Mouse (Mus musculus) midbrain, embryonic 12.5 days (tissue): ENCODE results near the gene Rftn1. TPM values are rescaled to one million over a fixed set of nuclear protein-coding genes. Genes with fewer than 3 reads are reported as not detected.

Source experiments
- ATAC-seq: fragments of 200-750 bp; cut with Nextera tagmentation; 2 replicates; pipeline ENCODE4 v1.8.0; 2017; ENCODE audit warnings: low read depth, moderate TSS enrichment, moderate library complexity; ENCODE audit not compliant: low FRiP score
- H3K27ac ChIP-seq: fragments of 300-500 bp; sonication (generic); replicated peaks from 2 replicates; pipeline ENCODE4 v1.5.1; 2016; ENCODE audit warnings: mild to moderate bottlenecking
- H3K27me3 ChIP-seq: fragments of 300-500 bp; sonication (generic); 2 replicates; pipeline ENCODE4 v1.6.1; 2016; ENCODE audit warnings: mild to moderate bottlenecking
- H3K36me3 ChIP-seq: fragments of 300-500 bp; sonication (generic); 2 replicates; pipeline ENCODE4 v1.6.1; 2016
- H3K4me1 ChIP-seq: fragments of 300-500 bp; sonication (generic); 2 replicates; pipeline ENCODE4 v1.6.1; 2016
- H3K4me2 ChIP-seq: fragments of 300-500 bp; sonication (generic); replicated peaks from 2 replicates; pipeline ENCODE4 v1.6.1; 2016; ENCODE audit warnings: mild to moderate bottlenecking, moderate library complexity
- H3K4me3 ChIP-seq: fragments of 300-500 bp; sonication (generic); 2 replicates; pipeline ENCODE4 v1.5.1; 2016; ENCODE audit warnings: mild to moderate bottlenecking
- H3K9ac ChIP-seq: fragments of 300-500 bp; sonication (generic); replicated peaks from 2 replicates; pipeline ENCODE4 v1.6.1; 2016; ENCODE audit warnings: mild to moderate bottlenecking, moderate library complexity
- H3K9me3 ChIP-seq: fragments of 300-500 bp; sonication (generic); 2 replicates; pipeline ENCODE4 v1.6.1; 2016; ENCODE audit warnings: mild to moderate bottlenecking
- WGBS: fragments of 180-500 bp; shearing (Covaris S2); methylation state at CpG from one replicate; pipeline ENCODE4 v1.1.7; 2016; 5-methylcytosine and 5-hydroxymethylcytosine counted together
- polyA plus RNA-seq: library from polyadenylated mRNA; unstranded; fragments of >200 nt; fragmentation: Nextera tagmentation; extraction: Ambion mirVana; gene quantifications from 2 replicates; pipeline ENCODE4 v1.2.1, GENCODE M21; 2016

Gene Rftn1
- polyA plus RNA-seq, 1 experiment from 2014 or later, result 4.5 TPM

- H3K9ac ChIP-seq, result no peak overlapping the region
- no peak overlapping the region for H3K4me2 ChIP-seq
- no peaks in the 10 kb centered on the region for H3K36me3 ChIP-seq
- no peaks in the 10 kb centered on the region for H3K4me1 ChIP-seq
- H3K27ac ChIP-seq, result no peak overlapping the region
- no peak for ATAC-seq
- 89% methylated on average over 3 of the region's 3 CpGs for WGBS
- no peak overlapping the region for H3K4me3 ChIP-seq
- H3K27me3 ChIP-seq, result no peaks in the 10 kb centered on the region
- 0 out of 2 replicates have a peak, but pooled peaks cover 5% of the 10 kb centered on the region for H3K9me3 ChIP-seq
Observed at GRCm38 (mm10) chr17:49977424-49977790, 213.1 kb downstream of the Rftn1 start.

- Histone ChIP-seq H3K9ac (no peak overlapping the region), H3K4me3 (no peak overlapping the region), H3K27ac (no peak overlapping the region), H3K27me3 (no peaks in the 10 kb centered on the region), H3K9me3 (0 out of 2 replicates have a peak, but pooled peaks cover 5% of the 10 kb centered on the region), H3K36me3 (no peaks in the 10 kb centered on the region), H3K4me2 (no peak overlapping the region), H3K4me1 (no peaks in the 10 kb centered on the region)
- ATAC-seq, result no peak
- 74% methylated on average over 4 of the region's 4 CpGs for WGBS
Observed at GRCm38 (mm10) chr17:49976678-49977423, 213.6 kb downstream of the Rftn1 start.

- 77% methylated on average over 7 of the region's 7 CpGs for WGBS
- H3K9ac ChIP-seq, result no peak overlapping the region
- H3K27me3 ChIP-seq, result no peaks in the 10 kb centered on the region
- no peaks in the 10 kb centered on the region for H3K4me1 ChIP-seq
- no peak for ATAC-seq
- no peak overlapping the region for H3K4me2 ChIP-seq
- H3K9me3 ChIP-seq, result 0 out of 2 replicates have a peak, but pooled peaks cover 5% of the 10 kb centered on the region
- H3K36me3 ChIP-seq, result no peaks in the 10 kb centered on the region
- H3K4me3 ChIP-seq, result no peak overlapping the region
- H3K27ac ChIP-seq, result no peak overlapping the region
Observed at GRCm38 (mm10) chr17:49975481-49975880, 215.0 kb downstream of the Rftn1 start.

GRCm38 (mm10) chr17:49974996-49975395, 215.5 kb downstream of the Rftn1 start:
- 85% methylated on average over 6 of the region's 6 CpGs for WGBS
- no peak for ATAC-seq
- no peak overlapping the region for H3K27ac ChIP-seq

GRCm38 (mm10) chr17:49972164-49972563, 218.3 kb downstream of the Rftn1 start:
- no peak overlapping the region for H3K27ac ChIP-seq
- no peaks in the 10 kb centered on the region for H3K9me3 ChIP-seq
- no peaks in the 10 kb centered on the region for H3K36me3 ChIP-seq
- H3K9ac ChIP-seq, result no peak overlapping the region
- no peaks in the 10 kb centered on the region for H3K4me1 ChIP-seq
- whole genome bisulfite sequencing, result 93% methylated on average over 1 of the region's 1 CpGs
- no peak for ATAC-seq
- H3K27me3 ChIP-seq, result no peaks in the 10 kb centered on the region; the same call in 1 of the 2 replicates
- no peak overlapping the region for H3K4me2 ChIP-seq
- no peak overlapping the region for H3K4me3 ChIP-seq

More at GRCm38 (mm10) chr17:49974996-49975395, 215.5 kb downstream of the Rftn1 start:
- Histone ChIP-seq H3K4me3 (no peak overlapping the region), H3K4me1 (no peaks in the 10 kb centered on the region), H3K36me3 (no peaks in the 10 kb centered on the region), H3K9me3 (0 out of 2 replicates have a peak, but pooled peaks cover under 1% of the 10 kb centered on the region), H3K27me3 (no peaks in the 10 kb centered on the region), H3K4me2 (no peak overlapping the region), H3K9ac (no peak overlapping the region)

GRCm38 (mm10) chr17:49971057-49971456, 219.4 kb downstream of the Rftn1 start:
- no peak for ATAC-seq
- no peaks in the 10 kb centered on the region for H3K9me3 ChIP-seq
- no peak overlapping the region for H3K4me3 ChIP-seq
- no peak overlapping the region for H3K27ac ChIP-seq
- no peaks in the 10 kb centered on the region for H3K36me3 ChIP-seq
- no peak overlapping the region for H3K9ac ChIP-seq
- H3K4me2 ChIP-seq, result no peak overlapping the region
- H3K4me1 ChIP-seq, result no peaks in the 10 kb centered on the region
- no peaks in the 10 kb centered on the region; the same call in 1 of the 2 replicates for H3K27me3 ChIP-seq

GRCm38 (mm10) chr17:49968467-49969207, 221.8 kb downstream of the Rftn1 start:
- Histone ChIP-seq H3K27ac (no peak overlapping the region), H3K4me3 (no peak overlapping the region), H3K9ac (no peak overlapping the region), H3K4me2 (no peak overlapping the region), H3K36me3 (no peaks in the 10 kb centered on the region), H3K4me1 (no peaks in the 10 kb centered on the region), H3K27me3 (peaks cover 2% of the 10 kb centered on the region; the same call in 1 of the 2 replicates), H3K9me3 (no peaks in the 10 kb centered on the region)
- 66% methylated on average over 9 of the region's 9 CpGs for WGBS
- peak; percentile 75; the same call in 1 of the 2 replicates for ATAC-seq

- H3K27ac ChIP-seq, result no peak overlapping the region
- H3K27me3 ChIP-seq, result peaks cover 2% of the 10 kb centered on the region; the same call in 1 of the 2 replicates
- no peak overlapping the region for H3K4me3 ChIP-seq
- H3K36me3 ChIP-seq, result no peaks in the 10 kb centered on the region
- WGBS, result 77% methylated on average over 17 of the region's 17 CpGs
- no peak for ATAC-seq
- no peak overlapping the region for H3K9ac ChIP-seq
- H3K9me3 ChIP-seq, result no peaks in the 10 kb centered on the region
- no peaks in the 10 kb centered on the region for H3K4me1 ChIP-seq
- no peak overlapping the region for H3K4me2 ChIP-seq
Observed at GRCm38 (mm10) chr17:49965846-49966762, 224.4 kb downstream of the Rftn1 start.

- Histone ChIP-seq H3K4me1 (no peaks in the 10 kb centered on the region), H3K36me3 (no peaks in the 10 kb centered on the region), H3K27ac (no peak overlapping the region), H3K4me2 (no peak overlapping the region), H3K4me3 (no peak overlapping the region), H3K9me3 (no peaks in the 10 kb centered on the region), H3K27me3 (peaks cover 2% of the 10 kb centered on the region; the same call in 1 of the 2 replicates), H3K9ac (no peak overlapping the region)
- WGBS, result 68% methylated on average over 7 of the region's 7 CpGs
- ATAC-seq, result no peak
Observed at GRCm38 (mm10) chr17:49965035-49965434, 225.4 kb downstream of the Rftn1 start.

GRCm38 (mm10) chr17:49964471-49964870, 226.0 kb downstream of the Rftn1 start:
- H3K36me3 ChIP-seq, result no peaks in the 10 kb centered on the region
- no peaks in the 10 kb centered on the region for H3K4me1 ChIP-seq
- 0 out of 2 replicates have a peak, but pooled peaks cover 2% of the 10 kb centered on the region for H3K9me3 ChIP-seq
- H3K4me3 ChIP-seq, result no peak overlapping the region
- ATAC-seq, result no peak
- WGBS, result 91% methylated on average over 6 of the region's 6 CpGs
- H3K27me3 ChIP-seq, result peaks cover 2% of the 10 kb centered on the region; the same call in 1 of the 2 replicates
- H3K4me2 ChIP-seq, result no peak overlapping the region
- no peak overlapping the region for H3K9ac ChIP-seq
- H3K27ac ChIP-seq, result no peak overlapping the region

GRCm38 (mm10) chr17:49959021-49959420, 231.5 kb downstream of the Rftn1 start:
- Histone ChIP-seq H3K36me3 (no peaks in the 10 kb centered on the region), H3K9ac (no peak overlapping the region), H3K4me1 (no peaks in the 10 kb centered on the region), H3K27me3 (peaks cover 5% of the 10 kb centered on the region), H3K4me3 (no peak overlapping the region), H3K9me3 (0 out of 2 replicates have a peak, but pooled peaks cover 5% of the 10 kb centered on the region), H3K4me2 (no peak overlapping the region), H3K27ac (no peak overlapping the region)
- no peak for ATAC-seq
